Mouse (Mus musculus): ENCODE data around the gene Epb41l1. TPM values are rescaled to one million over a fixed set of nuclear protein-coding genes. Genes with fewer than 3 reads are reported as not detected.

Epb41l1 gene
- polyA plus RNA-seq, 1 experiment from 2014 or later = 4.5 TPM

DNA sequence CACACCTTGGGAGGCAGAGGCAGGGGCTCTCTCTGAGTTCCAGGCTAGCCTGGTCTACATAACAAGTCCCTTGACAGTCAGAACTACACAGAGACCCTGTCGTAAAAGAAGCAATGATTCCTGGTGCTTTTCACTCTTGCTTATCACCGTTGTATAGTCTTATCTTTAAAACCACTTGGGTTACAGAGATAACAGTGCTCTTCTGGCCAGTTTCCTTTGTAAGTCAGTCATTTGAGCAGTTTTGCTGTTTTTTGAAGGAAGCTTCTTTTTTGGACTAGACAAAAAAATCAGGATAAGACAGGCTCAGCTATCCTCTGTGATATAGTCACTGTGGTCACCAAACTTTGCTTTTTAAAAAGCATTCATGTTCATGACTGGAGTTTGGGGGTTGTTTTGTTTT is 141.1 kb downstream of the Epb41l1 start:
- Histone ChIP-seq H3K36me3 (peaks cover 72% of the 10 kb centered on the region), H3K4me2 (no peak overlapping the region)
- 90% methylated on average over 2 of the region's 2 CpGs for WGBS

DNA sequence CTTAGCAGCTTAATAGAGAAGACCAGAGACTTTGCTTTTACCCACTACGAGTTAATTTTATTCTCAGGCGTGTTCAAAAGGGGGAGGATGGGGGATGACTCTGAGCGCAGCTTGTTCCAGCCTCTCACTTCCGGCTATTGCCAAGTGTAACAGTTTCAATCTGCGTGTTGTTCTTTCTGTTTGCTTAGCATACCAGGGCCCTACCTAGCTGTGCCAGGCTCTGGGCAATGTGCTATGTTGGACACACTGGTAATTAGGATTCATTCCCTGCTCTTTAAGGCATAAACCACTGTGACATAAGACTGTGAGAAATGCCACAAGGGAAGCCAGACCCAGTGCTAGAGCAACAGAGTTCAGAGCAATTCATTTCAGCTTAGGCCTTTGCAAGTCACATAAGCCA is 142.8 kb downstream of the Epb41l1 start:
- no peak overlapping the region for H3K4me3 ChIP-seq
- no peak overlapping the region for H3K4me2 ChIP-seq
- no peak for ATAC-seq (ENCODE audit: insufficient number of reproducible peaks, insufficient read depth, low FRiP score, low TSS enrichment, low read depth)
- no peak overlapping the region for H3K9ac ChIP-seq
- H3K9me3 ChIP-seq = no peaks in the 10 kb centered on the region
- 91% methylated on average over 5 of the region's 5 CpGs for WGBS
- H3K4me1 ChIP-seq = no peaks in the 10 kb centered on the region
- no peak overlapping the region for H3K27ac ChIP-seq
- H3K36me3 ChIP-seq = peaks cover 72% of the 10 kb centered on the region
- H3K27me3 ChIP-seq = no peaks in the 10 kb centered on the region

More for the DNA sequence above, 141.1 kb downstream of the Epb41l1 start:
- H3K4me3 ChIP-seq = no peak overlapping the region
- no peak overlapping the region for H3K27ac ChIP-seq
- no peaks in the 10 kb centered on the region for H3K9me3 ChIP-seq
- H3K4me1 ChIP-seq = no peaks in the 10 kb centered on the region
- no peaks in the 10 kb centered on the region for H3K27me3 ChIP-seq
- ATAC-seq (ENCODE audit: insufficient number of reproducible peaks, insufficient read depth, low FRiP score, low TSS enrichment, low read depth) = no peak
- H3K9ac ChIP-seq = no peak overlapping the region

DNA sequence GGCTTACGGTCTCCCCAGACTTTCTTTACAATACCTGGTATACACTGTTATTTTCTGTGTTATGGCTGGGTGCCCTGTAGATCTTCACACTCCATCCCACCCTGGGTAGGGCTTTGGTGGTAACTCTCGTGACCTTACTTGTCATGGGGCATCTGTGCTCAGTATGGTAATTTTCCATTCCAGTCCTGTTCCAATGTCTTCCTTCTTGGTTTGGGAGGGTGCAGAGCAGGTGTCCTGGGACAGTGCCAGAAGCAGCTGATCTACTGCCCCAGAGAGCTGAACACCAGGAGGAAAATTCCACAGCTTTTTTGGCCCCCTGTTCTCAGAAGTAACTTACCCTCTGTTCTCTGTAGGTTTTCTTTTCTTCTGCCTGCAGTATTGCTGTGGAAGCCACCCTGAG is 145.8 kb downstream of the Epb41l1 start:
- WGBS = 91% methylated on average over 2 of the region's 2 CpGs
- Histone ChIP-seq H3K4me1 (no peaks in the 10 kb centered on the region), H3K4me2 (no peak overlapping the region), H3K36me3 (peaks cover 63% of the 10 kb centered on the region), H3K27me3 (no peaks in the 10 kb centered on the region), H3K27ac (no peak overlapping the region), H3K4me3 (no peak overlapping the region), H3K9me3 (no peaks in the 10 kb centered on the region), H3K9ac (no peak overlapping the region)
- ATAC-seq (ENCODE audit: insufficient number of reproducible peaks, insufficient read depth, low FRiP score, low TSS enrichment, low read depth) = no peak

DNA sequence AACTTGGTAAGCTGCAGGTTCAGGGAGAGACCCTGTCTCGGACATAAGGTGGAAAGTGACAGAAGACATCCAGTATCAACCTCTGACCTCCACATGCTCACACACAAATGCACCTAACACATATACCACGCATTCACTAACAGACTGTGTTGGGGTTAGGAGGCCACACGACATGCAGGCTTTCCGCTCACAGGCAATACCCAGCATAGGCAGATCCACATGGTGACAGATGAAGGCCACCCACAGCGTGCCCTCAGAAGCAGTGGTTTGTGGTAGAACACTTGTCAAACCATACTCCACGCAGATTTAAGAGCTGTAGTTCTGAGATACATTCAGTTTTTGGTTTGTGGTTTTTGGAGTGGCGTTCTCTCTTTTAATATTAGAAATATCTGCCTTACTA is 147.9 kb downstream of the Epb41l1 start:
- no peak for ATAC-seq (ENCODE audit: insufficient number of reproducible peaks, insufficient read depth, low FRiP score, low TSS enrichment, low read depth)

DNA sequence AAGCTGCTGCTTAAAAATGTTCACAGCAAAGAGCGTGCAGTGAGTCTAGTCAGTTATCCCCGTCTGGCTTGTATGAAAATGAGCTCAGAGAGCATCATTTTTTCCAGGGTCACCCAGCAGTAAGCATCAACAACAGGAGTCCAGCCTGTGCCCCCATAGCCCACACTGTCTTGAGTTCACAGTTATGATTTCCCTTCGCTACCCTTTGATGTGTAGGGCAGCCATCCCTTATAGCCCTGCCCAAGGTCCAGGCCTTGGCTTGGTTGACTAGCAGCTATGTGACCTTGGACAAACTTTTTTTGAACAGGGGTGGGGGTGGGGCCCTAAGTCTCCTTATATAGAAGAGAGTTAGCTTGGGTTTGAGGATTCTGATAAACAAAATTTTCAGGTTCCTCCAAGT is 148.6 kb downstream of the Epb41l1 start:
- ATAC-seq (ENCODE audit: insufficient number of reproducible peaks, insufficient read depth, low FRiP score, low TSS enrichment, low read depth) = no peak
- H3K27me3 ChIP-seq = no peaks in the 10 kb centered on the region
- WGBS = 89% methylated on average over 3 of the region's 3 CpGs
- no peak overlapping the region for H3K4me2 ChIP-seq
- no peak overlapping the region for H3K27ac ChIP-seq
- H3K36me3 ChIP-seq = peaks cover 49% of the 10 kb centered on the region
- no peaks in the 10 kb centered on the region for H3K9me3 ChIP-seq
- no peak overlapping the region for H3K4me3 ChIP-seq
- H3K9ac ChIP-seq = no peak overlapping the region
- H3K4me1 ChIP-seq = no peaks in the 10 kb centered on the region

More for the DNA sequence above, 147.9 kb downstream of the Epb41l1 start:
- 84% methylated on average over 7 of the region's 7 CpGs for WGBS
- no peaks in the 10 kb centered on the region for H3K4me1 ChIP-seq
- no peak overlapping the region for H3K9ac ChIP-seq
- no peaks in the 10 kb centered on the region for H3K9me3 ChIP-seq
- H3K27ac ChIP-seq = no peak overlapping the region
- H3K27me3 ChIP-seq = no peaks in the 10 kb centered on the region
- no peak overlapping the region for H3K4me3 ChIP-seq
- H3K4me2 ChIP-seq = no peak overlapping the region
- peaks cover 54% of the 10 kb centered on the region for H3K36me3 ChIP-seq

DNA sequence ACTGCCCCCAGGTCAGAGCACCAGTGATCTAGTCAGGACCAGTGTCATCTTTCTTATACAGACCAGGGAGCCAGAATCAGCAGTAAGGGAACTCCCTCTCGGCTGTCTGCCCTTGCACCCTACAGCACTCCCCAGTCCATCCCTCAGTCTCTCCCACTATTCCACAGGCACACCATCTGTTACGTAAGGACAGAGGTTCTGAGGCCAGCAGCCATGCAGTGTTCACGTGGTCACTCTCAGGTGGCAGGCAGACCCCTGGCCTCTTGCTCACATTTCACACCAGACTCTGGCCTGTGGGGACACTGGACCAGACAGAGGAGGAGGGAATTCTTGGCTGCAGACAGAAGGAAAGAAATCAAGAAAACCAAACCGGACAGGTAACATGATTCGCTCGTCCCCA is 150.8 kb downstream of the Epb41l1 start:
- Histone ChIP-seq H3K9ac (no peak overlapping the region), H3K9me3 (no peaks in the 10 kb centered on the region), H3K4me1 (no peaks in the 10 kb centered on the region), H3K27me3 (no peaks in the 10 kb centered on the region), H3K4me3 (no peak overlapping the region), H3K36me3 (peaks cover 35% of the 10 kb centered on the region), H3K27ac (no peak overlapping the region), H3K4me2 (no peak overlapping the region)
- no peak for ATAC-seq (ENCODE audit: insufficient number of reproducible peaks, insufficient read depth, low FRiP score, low TSS enrichment, low read depth)
- 69% methylated on average over 6 of the region's 6 CpGs for WGBS

DNA sequence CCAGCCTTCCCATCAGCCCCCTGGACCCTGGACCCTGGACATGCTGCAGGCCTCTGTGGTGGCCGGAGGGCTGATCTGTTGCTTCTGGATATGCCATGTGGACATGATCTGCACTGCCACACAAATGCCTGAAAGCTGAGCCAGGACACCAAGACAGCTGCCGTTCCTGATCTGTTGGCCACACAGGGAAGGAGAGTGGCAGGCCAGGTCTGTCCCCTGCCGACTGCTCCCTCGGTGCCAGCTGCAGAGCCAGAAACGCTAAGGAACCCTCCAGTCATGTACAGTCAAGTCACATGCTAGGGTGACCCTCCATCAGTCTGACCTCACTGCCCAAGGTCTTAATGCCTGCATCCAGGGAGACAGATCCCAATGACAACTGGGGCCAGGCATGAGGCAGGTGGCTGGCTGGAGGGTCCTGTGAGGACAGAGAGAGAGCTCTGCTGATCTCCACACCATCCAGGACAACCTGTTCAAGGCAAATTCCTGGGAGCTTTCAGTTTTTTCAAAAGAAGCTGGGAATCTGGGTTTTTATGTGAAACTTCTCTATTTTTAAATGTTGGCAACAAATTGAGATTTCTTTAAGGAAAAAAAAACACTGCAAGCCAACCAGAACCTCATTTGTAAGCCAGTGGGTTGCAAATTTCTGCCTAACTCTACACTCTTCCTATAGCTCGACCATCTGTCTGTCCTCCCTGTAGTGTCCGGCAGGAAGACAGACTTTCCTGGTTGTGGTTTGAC is 156.3 kb downstream of the Epb41l1 start:
- Histone ChIP-seq H3K9me3 (no peaks in the 10 kb centered on the region), H3K4me3 (no peak overlapping the region), H3K9ac (no peak overlapping the region), H3K27ac (no peak overlapping the region), H3K4me2 (no peak overlapping the region), H3K4me1 (0 out of 2 replicates have a peak, but pooled peaks cover 2% of the 10 kb centered on the region), H3K27me3 (no peaks in the 10 kb centered on the region; the same call in 1 of the 2 replicates), H3K36me3 (no peaks in the 10 kb centered on the region)
- 67% methylated on average over 7 of the region's 7 CpGs for WGBS
- no peak for ATAC-seq (ENCODE audit: insufficient number of reproducible peaks, insufficient read depth, low FRiP score, low TSS enrichment, low read depth)

DNA sequence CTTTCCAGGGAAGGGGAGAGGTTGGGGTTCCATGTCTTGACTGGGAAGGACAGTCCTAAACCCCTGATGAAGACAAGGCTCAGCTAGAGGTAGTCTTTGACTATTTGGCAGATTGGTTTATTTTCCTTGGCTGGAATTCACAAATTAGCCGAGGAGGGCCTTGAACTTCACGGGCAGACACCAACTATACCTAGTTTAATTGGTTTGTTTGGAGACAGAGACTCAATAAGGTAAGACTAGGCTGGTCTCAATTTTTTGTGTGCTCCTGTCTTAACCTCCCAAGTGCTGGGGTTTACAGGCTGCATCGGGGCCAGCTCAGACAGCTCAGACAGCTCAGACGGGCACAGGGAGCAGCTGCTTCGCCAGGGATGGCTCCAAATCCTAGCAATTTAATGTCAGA is 159.8 kb downstream of the Epb41l1 start:
- no peak for ATAC-seq (ENCODE audit: insufficient number of reproducible peaks, insufficient read depth, low FRiP score, low TSS enrichment, low read depth)
- H3K27ac ChIP-seq = no peak overlapping the region
- 68% methylated on average over 5 of the region's 5 CpGs for WGBS
- H3K4me1 ChIP-seq = 0 out of 2 replicates have a peak, but pooled peaks cover 11% of the 10 kb centered on the region
- no peak overlapping the region for H3K4me2 ChIP-seq
- no peaks in the 10 kb centered on the region for H3K9me3 ChIP-seq
- no peak overlapping the region for H3K4me3 ChIP-seq
- no peaks in the 10 kb centered on the region for H3K36me3 ChIP-seq
- H3K9ac ChIP-seq = no peak overlapping the region
- H3K27me3 ChIP-seq = peaks cover 8% of the 10 kb centered on the region; the same call in 1 of the 2 replicates

DNA sequence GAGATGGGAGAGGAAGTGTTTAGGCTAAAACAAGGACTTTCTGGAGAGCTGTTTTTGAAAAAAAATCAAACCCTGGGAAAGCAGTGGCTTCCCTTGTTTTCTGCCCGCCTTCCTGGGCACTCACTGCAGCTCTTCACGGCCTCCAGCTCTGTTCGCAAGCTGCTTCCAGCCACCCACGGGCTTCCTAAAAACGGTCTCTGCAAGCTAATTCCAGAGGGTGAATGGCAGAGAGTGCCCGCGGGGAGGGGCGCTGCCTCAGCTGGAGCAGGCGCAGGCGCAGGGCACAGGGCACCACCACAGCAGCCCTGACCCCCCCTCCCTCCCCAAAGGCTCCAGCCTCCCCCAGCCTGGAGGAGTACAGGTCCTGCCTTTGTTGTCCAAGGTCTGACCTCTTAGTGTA is 160.5 kb downstream of the Epb41l1 start:
- no peak overlapping the region for H3K9ac ChIP-seq

DNA sequence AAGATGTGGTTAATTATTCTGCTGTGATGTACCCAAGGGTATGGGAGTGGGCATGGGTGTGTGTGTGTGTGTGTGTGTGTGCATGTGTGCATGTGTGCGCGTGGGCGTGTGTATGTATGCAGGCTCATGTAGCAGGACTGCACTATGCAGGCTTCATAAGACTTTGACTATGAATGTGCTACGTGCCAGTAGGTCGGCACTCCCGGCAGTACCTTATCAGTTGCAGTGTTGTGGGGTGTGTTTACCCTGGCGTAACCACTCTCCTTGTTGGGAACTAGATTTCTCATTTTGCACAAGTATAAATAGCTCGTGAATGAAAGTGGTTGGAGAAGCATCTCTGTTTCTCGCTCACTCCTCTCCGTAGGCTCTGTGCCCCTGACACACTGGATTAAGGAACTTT is 162.2 kb downstream of the Epb41l1 start:
- 88% methylated on average over 10 of the region's 10 CpGs for WGBS
- Histone ChIP-seq H3K4me3 (no peak overlapping the region), H3K27me3 (peaks cover 8% of the 10 kb centered on the region; the same call in 1 of the 2 replicates), H3K4me2 (no peak overlapping the region), H3K9me3 (no peaks in the 10 kb centered on the region), H3K9ac (no peak overlapping the region), H3K4me1 (0 out of 2 replicates have a peak, but pooled peaks cover 11% of the 10 kb centered on the region), H3K36me3 (no peaks in the 10 kb centered on the region), H3K27ac (no peak overlapping the region)
- no peak for ATAC-seq (ENCODE audit: insufficient number of reproducible peaks, insufficient read depth, low FRiP score, low TSS enrichment, low read depth)

More for the DNA sequence above, 160.5 kb downstream of the Epb41l1 start:
- Histone ChIP-seq H3K27ac (no peak overlapping the region), H3K36me3 (no peaks in the 10 kb centered on the region), H3K9me3 (no peaks in the 10 kb centered on the region), H3K4me1 (0 out of 2 replicates have a peak, but pooled peaks cover 11% of the 10 kb centered on the region), H3K27me3 (peaks cover 8% of the 10 kb centered on the region; the same call in 1 of the 2 replicates), H3K4me2 (no peak overlapping the region), H3K4me3 (no peak overlapping the region)
- 58% methylated on average over 10 of the region's 10 CpGs for WGBS
- no peak for ATAC-seq (ENCODE audit: insufficient number of reproducible peaks, insufficient read depth, low FRiP score, low TSS enrichment, low read depth)

DNA sequence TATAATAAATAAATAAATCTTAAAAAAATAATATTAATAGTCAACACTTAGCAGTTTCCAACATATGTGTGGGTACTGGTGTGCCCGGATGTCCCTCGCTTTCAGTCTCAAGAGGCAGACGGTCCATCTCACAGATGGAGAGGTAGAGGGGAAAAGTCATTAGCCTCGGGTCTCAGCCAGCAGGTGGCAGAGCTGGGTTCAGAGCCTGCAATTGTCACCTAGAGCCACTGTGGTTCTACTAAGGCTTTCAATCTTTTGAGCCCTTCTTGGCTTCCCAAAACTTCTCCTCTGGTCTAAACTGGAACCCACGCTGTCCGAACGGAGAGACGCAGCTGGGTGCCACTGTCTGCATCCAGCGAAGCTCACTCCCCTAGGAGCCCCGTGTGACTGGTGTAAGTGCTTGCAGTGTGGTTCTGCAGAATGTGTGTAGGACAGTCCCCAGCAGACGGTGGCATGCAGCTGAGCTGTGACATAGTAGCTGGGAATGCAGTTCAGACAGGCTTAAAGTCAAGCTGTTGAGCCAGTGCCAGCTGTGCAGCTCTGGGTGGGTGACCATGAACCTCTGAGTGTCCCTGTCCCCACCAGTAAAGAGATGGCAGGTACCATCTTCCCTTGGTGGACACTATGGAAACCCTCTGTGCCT is 163.6 kb downstream of the Epb41l1 start:
- H3K9ac ChIP-seq = no peak overlapping the region

More for the DNA sequence above, 163.6 kb downstream of the Epb41l1 start:
- ATAC-seq (ENCODE audit: insufficient number of reproducible peaks, insufficient read depth, low FRiP score, low TSS enrichment, low read depth) = no peak
- 0 out of 2 replicates have a peak, but pooled peaks cover 11% of the 10 kb centered on the region for H3K4me1 ChIP-seq
- 63% methylated on average over 11 of the region's 11 CpGs for WGBS
- H3K4me2 ChIP-seq = no peak overlapping the region
- H3K27me3 ChIP-seq = peaks cover 8% of the 10 kb centered on the region; the same call in 1 of the 2 replicates
- H3K36me3 ChIP-seq = no peaks in the 10 kb centered on the region
- no peak overlapping the region for H3K27ac ChIP-seq
- H3K9me3 ChIP-seq = no peaks in the 10 kb centered on the region
- H3K4me3 ChIP-seq = no peak overlapping the region
